Mouse (Mus musculus) neural tube, embryonic 14.5 days (tissue): ENCODE measurements around the gene Srl. TPM values are rescaled to one million over a fixed set of nuclear protein-coding genes. Genes with fewer than 3 reads are reported as not detected.
"Not testable (repeated sequence)": the region's sequence is repeated elsewhere in the genome, so short reads cannot be mapped to it uniquely, and the experiment has no call there.

Source experiments
- ATAC-seq: fragments of 200-750 bp; cut with Nextera tagmentation; 2 replicates; pipeline ENCODE4 v1.8.0; 2017; ENCODE audit warnings: low read depth, mild to moderate bottlenecking, moderate TSS enrichment, moderate library complexity
- H3K27ac ChIP-seq: fragments of 300-500 bp; sonication (generic); 2 replicates; pipeline ENCODE4 v1.5.1; 2014; ENCODE audit warnings: low read depth, mild to moderate bottlenecking, control low read depth, low read length, moderate library complexity, mixed read lengths
- H3K27me3 ChIP-seq: fragments of 300-500 bp; sonication (generic); 2 replicates; pipeline ENCODE4 v1.6.1; 2014; ENCODE audit warnings: low read length; ENCODE audit not compliant: control insufficient read depth, insufficient read depth
- H3K36me3 ChIP-seq: fragments of 300-500 bp; sonication (generic); 2 replicates; pipeline ENCODE4 v1.6.1; 2014; ENCODE audit warnings: low read length, mixed read lengths; ENCODE audit not compliant: control insufficient read depth, insufficient read depth
- H3K4me1 ChIP-seq: fragments of 300-500 bp; sonication (generic); 2 replicates; pipeline ENCODE4 v1.6.1; 2014; ENCODE audit warnings: low read length; ENCODE audit not compliant: control insufficient read depth, insufficient read depth
- H3K4me2 ChIP-seq: fragments of 300-500 bp; sonication (generic); 2 replicates; pipeline ENCODE4 v1.6.1; 2014; ENCODE audit warnings: mild to moderate bottlenecking, low read depth, low read length, control low read depth
- H3K4me3 ChIP-seq: fragments of 300-500 bp; sonication (generic); 2 replicates; pipeline ENCODE4 v1.5.1; 2014; ENCODE audit warnings: low read depth, low read length, control low read depth, mixed read lengths
- H3K9ac ChIP-seq: fragments of 300-500 bp; sonication (generic); replicated peaks from 2 replicates; pipeline ENCODE4 v1.6.1; 2014; ENCODE audit warnings: low read depth, mild to moderate bottlenecking, control low read depth, low read length, mixed read lengths
- H3K9me3 ChIP-seq: fragments of 300-500 bp; sonication (generic); 2 replicates; pipeline ENCODE4 v1.6.1; 2016; ENCODE audit warnings: low read length; ENCODE audit not compliant: control insufficient read depth
- WGBS: fragments of 180-500 bp; shearing (Covaris S2); extraction: QIAGEN DNeasy Blood & Tissue Kit; methylation state at CpG from one replicate; pipeline ENCODE4 v1.1.7; 2014; 5-methylcytosine and 5-hydroxymethylcytosine counted together
- polyA plus RNA-seq: library from polyadenylated mRNA; unstranded; fragments of >200 nt; fragmentation: Nextera tagmentation; extraction: Ambion mirVana; gene quantifications from 2 replicates; pipeline ENCODE4 v1.2.1, GENCODE M21; 2014

Srl gene
- polyA plus RNA-seq, 1 experiment from 2014 or later = 22.7 TPM

DNA sequence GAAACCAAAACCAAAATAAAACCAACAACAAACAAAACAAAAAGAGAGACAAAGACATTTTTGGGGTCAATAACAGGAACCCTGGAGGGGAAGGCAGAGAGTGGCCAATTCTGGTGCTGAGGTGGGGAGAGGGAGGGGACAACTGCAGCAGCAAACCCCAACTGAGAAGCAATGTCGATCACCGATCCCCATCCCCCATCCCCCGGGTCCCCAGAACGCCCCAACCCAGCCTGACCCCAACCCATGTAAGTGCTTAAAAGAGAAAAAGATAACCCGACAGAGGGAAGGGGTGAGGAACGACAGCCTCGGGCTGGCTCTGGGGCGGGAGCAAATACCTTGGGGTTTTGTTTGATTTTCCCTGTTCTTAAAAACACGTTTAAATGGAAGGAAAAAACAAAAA, 3.2 kb upstream of the Srl start:
- no peak overlapping the region for H3K9ac ChIP-seq
- H3K4me1 ChIP-seq = no peaks in the 10 kb centered on the region; the same call in 1 of the 2 replicates
- H3K9me3 ChIP-seq = no peaks in the 10 kb centered on the region
- no peak overlapping the region for H3K4me2 ChIP-seq
- 79% methylated on average over 9 of the region's 9 CpGs for WGBS
- ATAC-seq = no peak
- H3K27me3 ChIP-seq = no peaks in the 10 kb centered on the region
- H3K36me3 ChIP-seq = peaks cover 13% of the 10 kb centered on the region
- no peak overlapping the region for H3K27ac ChIP-seq
- H3K4me3 ChIP-seq = no peak overlapping the region

DNA sequence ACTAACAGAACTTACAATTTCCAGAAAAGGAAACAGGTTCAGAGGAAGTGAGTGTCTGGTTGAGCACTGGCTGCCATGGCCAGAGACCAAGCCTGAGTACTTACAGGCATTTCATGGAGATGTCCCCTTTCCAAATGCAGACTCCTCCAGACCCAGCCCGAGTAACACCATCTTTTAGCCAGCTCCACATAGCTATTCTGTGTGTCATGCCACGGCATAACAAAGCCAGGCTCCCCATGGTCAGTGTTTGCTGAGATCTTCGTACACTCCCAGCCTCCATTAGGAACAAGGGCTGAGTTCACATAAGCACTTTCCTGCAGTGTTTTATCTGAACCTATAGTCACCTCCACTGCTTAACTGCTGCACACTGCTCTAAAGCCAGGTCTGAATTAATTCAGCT, 1.6 kb upstream of the Srl start:
- H3K4me3 ChIP-seq = no peak overlapping the region
- no peak overlapping the region for H3K4me2 ChIP-seq
- H3K27me3 ChIP-seq = no peaks in the 10 kb centered on the region
- no peak for ATAC-seq
- H3K9me3 ChIP-seq = no peaks in the 10 kb centered on the region
- 0 out of 2 replicates have a peak, but pooled peaks cover 3% of the 10 kb centered on the region for H3K36me3 ChIP-seq
- no peak overlapping the region; the same call in 1 of the 2 replicates for H3K9ac ChIP-seq
- H3K4me1 ChIP-seq = no peaks in the 10 kb centered on the region; the same call in 1 of the 2 replicates
- 75% methylated on average over 3 of the region's 3 CpGs for WGBS
- H3K27ac ChIP-seq = no peak overlapping the region

DNA sequence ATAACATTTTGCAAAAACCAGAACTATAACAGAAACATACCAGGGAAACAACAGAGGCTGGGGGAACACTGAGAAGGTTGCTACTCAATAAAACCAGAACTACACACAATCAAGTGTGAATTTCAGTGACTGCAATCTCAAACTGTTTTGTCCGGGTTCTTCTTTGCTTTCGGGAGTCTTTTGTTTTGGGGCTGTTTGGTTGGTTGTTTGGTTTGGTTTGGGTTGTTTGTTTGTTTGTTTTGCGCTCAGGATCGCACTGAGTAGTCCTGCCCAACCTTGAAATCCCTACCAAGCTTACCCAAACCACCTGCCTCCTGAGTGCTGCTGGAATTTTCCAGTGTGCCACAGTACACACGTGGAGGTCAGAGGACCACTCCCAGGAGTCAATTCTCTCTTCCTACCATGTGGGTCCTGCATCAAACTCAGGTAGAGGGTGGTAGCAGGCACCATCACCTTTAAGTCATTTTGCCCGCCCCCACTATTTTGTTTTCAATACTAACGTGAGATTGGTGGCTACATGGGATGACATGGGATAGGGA, 689 bp upstream of the Srl start:
- Histone ChIP-seq H3K36me3 (0 out of 2 replicates have a peak, but pooled peaks cover 3% of the 10 kb centered on the region), H3K9ac (no peak overlapping the region), H3K27ac (no peak overlapping the region), H3K27me3 (no peaks in the 10 kb centered on the region), H3K4me2 (peak overlapping the region; percentile 52), H3K4me3 (peak overlapping the region; percentile 45), H3K4me1 (no peaks in the 10 kb centered on the region; the same call in 1 of the 2 replicates), H3K9me3 (no peaks in the 10 kb centered on the region)
- WGBS = 48% methylated on average over 7 of the region's 7 CpGs
- no peak for ATAC-seq

DNA sequence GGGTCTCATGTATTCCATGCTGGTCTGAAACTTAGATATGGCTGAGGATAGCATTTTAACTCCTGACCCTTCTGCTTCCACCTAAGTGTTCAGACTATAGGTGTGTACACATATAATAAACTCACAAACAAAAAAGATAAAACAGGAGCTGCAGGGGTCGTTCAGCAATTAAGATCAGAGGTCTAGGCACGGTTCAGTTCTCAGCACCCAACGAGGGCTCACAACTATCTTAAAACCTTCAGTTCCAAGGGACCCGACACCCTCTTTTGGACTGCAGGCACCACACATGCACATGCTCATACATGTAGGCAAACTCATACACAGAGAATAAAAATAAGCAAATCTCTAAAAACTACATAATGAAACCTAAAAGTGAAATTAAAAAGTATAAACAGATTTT, 583 bp downstream of the Srl start:
- 62% methylated on average over 4 of the region's 4 CpGs for WGBS
- Histone ChIP-seq H3K9me3 (no peaks in the 10 kb centered on the region), H3K4me2 (peak overlapping the region; percentile 52), H3K36me3 (no peaks in the 10 kb centered on the region), H3K9ac (peak overlapping the region; percentile 46; the same call in 1 of the 2 replicates), H3K27me3 (no peaks in the 10 kb centered on the region), H3K27ac (no peak overlapping the region), H3K4me3 (peak overlapping the region; percentile 45), H3K4me1 (no peaks in the 10 kb centered on the region; the same call in 1 of the 2 replicates)
- ATAC-seq = no peak

DNA sequence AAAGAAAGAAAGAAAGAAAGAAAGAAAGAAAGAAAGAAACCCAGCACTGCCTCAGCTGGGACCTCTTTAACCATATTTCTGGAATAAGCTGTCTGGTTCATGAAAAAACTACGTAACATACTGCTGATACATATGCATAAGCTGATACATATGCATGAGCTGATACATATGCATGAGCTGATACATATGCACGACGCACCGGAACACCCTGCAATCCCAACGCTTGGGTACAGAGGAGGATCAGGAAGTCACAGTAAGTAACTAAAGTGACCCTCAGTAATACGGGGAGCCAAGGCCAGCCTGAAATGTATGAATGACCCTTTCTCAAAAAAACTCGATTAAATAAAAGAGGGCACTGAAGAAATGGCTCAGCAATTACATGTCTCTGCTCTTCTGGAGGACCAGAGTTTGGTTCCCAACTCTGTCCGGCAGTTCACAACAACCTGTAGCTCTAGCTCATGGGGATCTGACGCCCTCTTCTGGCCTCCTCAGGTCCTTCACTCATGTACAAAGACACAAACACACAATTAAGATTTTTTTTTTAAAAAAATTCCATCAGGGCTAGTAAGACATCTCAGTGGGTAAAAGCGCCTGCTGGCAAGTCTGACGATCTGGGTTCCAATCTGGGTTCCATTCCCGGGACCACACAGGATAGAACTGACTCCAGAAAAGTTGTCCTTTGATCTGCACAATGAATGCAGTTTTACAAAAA, 1.4 kb downstream of the Srl start:
- no peak for ATAC-seq
- H3K4me3 ChIP-seq = no peak overlapping the region
- H3K4me1 ChIP-seq = no peaks in the 10 kb centered on the region; the same call in 1 of the 2 replicates
- no peaks in the 10 kb centered on the region for H3K9me3 ChIP-seq
- H3K9ac ChIP-seq = no peak overlapping the region
- no peaks in the 10 kb centered on the region for H3K36me3 ChIP-seq
- WGBS = 57% methylated on average over 12 of the region's 12 CpGs
- H3K4me2 ChIP-seq = 0 out of 2 replicates have a peak overlapping the region, but pooled peaks have one; percentile 11
- no peaks in the 10 kb centered on the region for H3K27me3 ChIP-seq
- H3K27ac ChIP-seq = no peak overlapping the region

DNA sequence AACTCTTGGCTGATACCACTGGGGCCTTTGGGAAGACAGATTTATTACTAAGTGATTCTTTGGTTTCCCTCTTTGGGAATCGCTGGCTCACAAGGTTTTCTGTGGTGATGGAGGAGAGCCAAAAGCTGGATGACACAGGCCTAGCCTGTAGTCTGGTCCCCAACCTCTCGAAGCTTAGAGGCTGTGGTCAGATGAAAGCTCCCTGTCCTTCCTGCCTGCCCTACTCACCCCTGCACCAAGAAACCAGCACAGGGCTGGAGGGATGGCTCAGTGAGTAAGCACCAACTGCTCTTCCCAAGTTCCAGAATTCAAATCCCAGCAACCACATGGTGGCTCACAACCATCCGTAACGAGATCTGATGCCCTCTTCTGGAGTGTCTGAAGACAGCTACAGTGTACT, 2.1 kb downstream of the Srl start:
- ATAC-seq = no peak
- no peaks in the 10 kb centered on the region for H3K27me3 ChIP-seq
- H3K27ac ChIP-seq = no peak overlapping the region
- 59% methylated on average over 4 of the region's 4 CpGs for WGBS
- no peaks in the 10 kb centered on the region for H3K9me3 ChIP-seq
- no peaks in the 10 kb centered on the region for H3K36me3 ChIP-seq
- H3K4me3 ChIP-seq = no peak overlapping the region
- H3K4me1 ChIP-seq = no peaks in the 10 kb centered on the region; the same call in 1 of the 2 replicates
- H3K4me2 ChIP-seq = no peak overlapping the region
- H3K9ac ChIP-seq = no peak overlapping the region

DNA sequence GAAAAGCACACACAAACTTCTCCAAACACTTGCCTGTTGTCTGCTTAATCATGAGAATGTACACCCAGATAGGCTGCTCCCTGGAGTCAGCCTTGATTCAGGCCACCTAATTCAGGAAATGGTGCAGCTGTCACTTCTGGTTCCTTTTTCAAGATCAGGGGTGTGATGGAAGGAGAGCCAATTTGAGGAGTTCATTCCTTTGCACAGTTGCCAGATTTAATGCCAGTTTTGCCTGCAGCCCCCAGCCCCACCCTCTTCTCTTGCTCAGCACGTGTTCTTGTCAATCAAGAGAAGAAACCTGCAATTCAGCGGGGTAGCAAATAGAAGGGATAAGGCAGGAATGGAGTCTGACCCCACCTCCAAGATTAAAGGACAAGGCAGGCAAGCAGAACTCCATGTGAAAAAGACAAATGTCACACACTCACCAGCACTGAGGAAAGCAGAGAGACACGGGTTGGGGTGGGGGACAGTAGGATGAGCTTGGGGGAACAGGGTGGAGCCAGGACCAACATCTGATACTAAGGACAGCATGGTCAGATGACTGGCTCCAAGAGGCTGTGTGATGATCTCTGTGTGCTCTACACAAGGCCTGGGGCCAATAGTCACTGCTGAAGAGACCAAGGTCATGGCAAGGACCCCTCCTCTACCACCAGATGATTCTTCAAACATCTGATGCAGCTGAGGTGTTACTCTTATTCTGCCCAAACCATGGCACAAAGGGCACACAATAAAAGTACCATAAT, 3.8 kb downstream of the Srl start:
- H3K36me3 ChIP-seq = no peaks in the 10 kb centered on the region
- no peaks in the 10 kb centered on the region for H3K27me3 ChIP-seq
- H3K9me3 ChIP-seq = no peaks in the 10 kb centered on the region
- H3K4me1 ChIP-seq = no peaks in the 10 kb centered on the region; the same call in 1 of the 2 replicates
- H3K27ac ChIP-seq = no peak overlapping the region
- no peak overlapping the region for H3K4me3 ChIP-seq
- H3K9ac ChIP-seq = no peak overlapping the region
- no peak overlapping the region for H3K4me2 ChIP-seq
- 86% methylated on average over 3 of the region's 3 CpGs for WGBS
- ATAC-seq = no peak

DNA sequence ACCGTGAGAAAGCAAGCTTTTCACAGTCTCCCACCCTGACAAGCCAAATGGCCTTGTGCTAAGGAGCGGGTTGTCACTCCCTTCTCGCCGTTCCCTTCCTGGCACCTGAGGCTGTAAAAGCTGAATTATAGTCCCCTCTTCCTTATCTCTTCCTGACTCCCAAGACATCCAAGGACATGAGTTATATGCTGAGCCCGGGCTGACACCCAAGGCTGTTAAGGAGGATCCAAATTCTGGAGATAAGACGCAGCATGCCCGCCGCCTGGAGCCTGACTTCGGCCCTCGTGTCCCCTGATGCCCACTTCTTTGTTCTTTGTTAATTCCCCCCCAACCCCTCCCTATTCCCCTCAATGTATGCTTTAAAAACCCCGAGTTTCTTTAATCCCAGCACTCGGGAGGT, 14.2 kb downstream of the Srl start:
- ATAC-seq = not testable (repeated sequence)

More for the DNA sequence above, 14.2 kb downstream of the Srl start:
- not testable (repeated sequence) for H3K4me1 ChIP-seq, H3K27me3 ChIP-seq, H3K9me3 ChIP-seq, H3K4me3 ChIP-seq, H3K9ac ChIP-seq, H3K27ac ChIP-seq, H3K4me2 ChIP-seq, H3K36me3 ChIP-seq
- 92% methylated on average over 12 of the region's 12 CpGs for WGBS
